Mouse (Mus musculus) stomach, postnatal 0 days (tissue): ENCODE data around the gene Eif5a.

Experiments
- CTCF ChIP-seq: IDR thresholded peaks from 2 replicates; pipeline ENCODE4 v1.5.1; 2016; ENCODE audit warnings: antibody characterized with exemption, low read depth, mild to moderate bottlenecking, moderate library complexity
- EP300 ChIP-seq: optimal IDR thresholded peaks from 2 replicates; pipeline ENCODE3; 2016; ENCODE audit warnings: antibody characterized with exemption

DNA sequence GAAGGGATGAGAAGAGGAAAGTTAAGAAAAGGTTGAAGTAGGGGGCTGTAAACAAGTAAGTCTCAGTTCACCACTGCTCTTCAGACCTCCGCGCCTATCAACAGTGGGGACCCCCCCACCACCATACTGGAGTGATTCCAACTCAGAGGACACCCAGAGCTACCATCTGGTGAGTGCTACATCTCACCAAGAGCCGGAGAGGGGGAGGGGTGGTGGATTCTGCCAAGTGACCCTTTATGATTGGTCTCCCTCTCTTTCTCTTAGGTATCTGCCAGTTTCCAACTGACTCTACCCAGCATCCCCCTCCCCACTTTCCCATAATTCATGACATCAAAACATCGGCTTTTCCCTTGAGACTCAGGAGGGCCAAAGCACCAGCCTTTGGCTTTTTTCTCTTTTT, 19.2 kb upstream of the Eif5a start:
- TF ChIP-seq CTCF (no peak), EP300 (no peak)
